ENCODE assay signal across 11 mouse cellular contexts in genomic region chr11:44001843-44002589, GRCm38 (mm10).
A peak's percentile ranks its signal among the peaks of the same experiment; 100 is the strongest.
DNase-seq lines count a peak whose midpoint lies in the region; ATAC-seq and TF ChIP-seq lines count a peak whose summit lies in the region.
"Had no signal": no experiment of that assay in that cellular context is flagged by ENCODE, and none has a peak within 500 bp of the region (broad histone marks: within the 10 kb centered on the region; RNA-seq: fewer than 3 reads in every experiment).

No protein-coding gene starts in this region.

- no peak overlapping the region for H3K4me2 ChIP-seq in kidney, embryonic 14.5 days (replicated peaks; ENCODE audit: low read depth, low read length)
- H3K4me2 ChIP-seq in midbrain, postnatal 0 days (ENCODE audit: low read depth, low read length, poor library complexity, severe bottlenecking), result no peak overlapping the region

- no peak overlapping the region for H3K4me3 ChIP-seq in kidney, embryonic 14.5 days (ENCODE audit: low read length)
- no peak overlapping the region for H3K4me3 ChIP-seq in midbrain, postnatal 0 days (ENCODE audit: low read depth, low read length)
- no peak overlapping the region for H3K4me3 ChIP-seq in midbrain, embryonic 10.5 days
- H3K4me3 ChIP-seq: left cerebral cortex, adult 2 months had no signal

- ATAC-seq in cerebellum, adult (ENCODE audit: insufficient number of reproducible peaks, low FRiP score, low TSS enrichment), result no peak
- ATAC-seq in kidney, embryonic 14.5 days (ENCODE audit: low FRiP score, low TSS enrichment), result no peak
- ATAC-seq in midbrain, postnatal 0 days (ENCODE audit: low FRiP score), result no peak

- H3K4me1 ChIP-seq in kidney, embryonic 14.5 days (ENCODE audit: control insufficient read depth, insufficient read depth, low read length), result no peaks in the 10 kb centered on the region
- H3K4me1 ChIP-seq in midbrain, postnatal 0 days (ENCODE audit: insufficient read depth, low read length), result peaks cover 3% of the 10 kb centered on the region; the same call in 1 of the 2 replicates
- no peaks in the 10 kb centered on the region for H3K4me1 ChIP-seq in midbrain, embryonic 10.5 days

- WGBS in kidney, embryonic 14.5 days, result 80% methylated on average over 7 of the region's 7 CpGs
- 88% methylated on average over 7 of the region's 7 CpGs for WGBS in midbrain, postnatal 0 days
- 91% methylated on average over 7 of the region's 7 CpGs for WGBS in midbrain, embryonic 10.5 days

- no peaks in the 10 kb centered on the region for H3K9me3 ChIP-seq in kidney, embryonic 14.5 days (ENCODE audit: control insufficient read depth, low read length)
- no peaks in the 10 kb centered on the region for H3K9me3 ChIP-seq in midbrain, postnatal 0 days (ENCODE audit: low read length)
- H3K9me3 ChIP-seq in midbrain, embryonic 10.5 days (replicated peaks), result no peaks in the 10 kb centered on the region

- no peak overlapping the region for H3K27ac ChIP-seq in kidney, embryonic 14.5 days (ENCODE audit: low read depth, low read length)
- H3K27ac ChIP-seq in midbrain, postnatal 0 days (ENCODE audit: low read depth, low read length), result no peak overlapping the region
- H3K27ac ChIP-seq in midbrain, embryonic 10.5 days (replicated peaks), result no peak overlapping the region
- H3K27ac ChIP-seq: left cerebral cortex, adult 2 months had no signal

- peak; percentile 3 for DNase-seq in cerebellum, adult 9-11 months
- DNase-seq in kidney, adult 9 months, result peak; percentile 42
- peak; percentile 39 for DNase-seq in midbrain, postnatal 0 days (ENCODE audit: low spot score)
- DNase-seq in midbrain, embryonic 10.5 days (ENCODE audit: low spot score), result no peak
- no peak for DNase-seq in embryo, embryonic 9.5 days (ENCODE audit: extremely low spot score)
- no peak for DNase-seq in right cerebral cortex, postnatal 25 days
- DNase-seq: embryo, embryonic 11 days; thymus, postnatal 14 days had no signal

- no peaks in the 10 kb centered on the region for H3K36me3 ChIP-seq in kidney, embryonic 14.5 days (ENCODE audit: control insufficient read depth, insufficient read depth, low read length)
- H3K36me3 ChIP-seq in midbrain, postnatal 0 days (ENCODE audit: insufficient read depth, low read length), result no peaks in the 10 kb centered on the region
- no peaks in the 10 kb centered on the region for H3K36me3 ChIP-seq in midbrain, embryonic 10.5 days

- no peak for TF ChIP-seq CTCF in midbrain, postnatal 0 days (IDR thresholded peaks at IDR 0.05)

- no peak overlapping the region for H3K9ac ChIP-seq in kidney, embryonic 14.5 days (ENCODE audit: low read depth, low read length)
- H3K9ac ChIP-seq in midbrain, postnatal 0 days (replicated peaks; ENCODE audit: low read length, poor library complexity, severe bottlenecking), result no peak overlapping the region

- H3K27me3 ChIP-seq in kidney, embryonic 14.5 days (ENCODE audit: control insufficient read depth, insufficient read depth, low read length), result no peaks in the 10 kb centered on the region
- H3K27me3 ChIP-seq in midbrain, postnatal 0 days (ENCODE audit: insufficient read depth, low read length), result no peaks in the 10 kb centered on the region
- no peaks in the 10 kb centered on the region for H3K27me3 ChIP-seq in midbrain, embryonic 10.5 days (ENCODE audit: low read depth, poor library complexity, severe bottlenecking)

Comparison
In these comparisons a context has a peak if more than half of its experiments do, and no peak if none do; other contexts are left out.
1. DNase-seq: peak in cerebellum, adult 9-11 months (single experiment), kidney, adult 9 months (single experiment) and midbrain, postnatal 0 days (single experiment); none in midbrain, embryonic 10.5 days (single experiment), embryo, embryonic 9.5 days (single experiment) and right cerebral cortex, postnatal 25 days (single experiment).